Mouse (Mus musculus) limb, embryonic 13.5 days (tissue): Measurements from ENCODE around the gene Ppm1h. TPM values are rescaled to one million over a fixed set of nuclear protein-coding genes. Genes with fewer than 3 reads are reported as not detected.
"Not testable (repeated sequence)": the region's sequence is repeated elsewhere in the genome, so short reads cannot be mapped to it uniquely, and the experiment has no call there.

ENCODE experiments used
- ATAC-seq: fragments of 200-750 bp; cut with Nextera tagmentation; 2 replicates; pipeline ENCODE4 v1.8.0; 2017; ENCODE audit warnings: low read depth, moderate number of reproducible peaks, moderate TSS enrichment; ENCODE audit not compliant: low FRiP score
- H3K27ac ChIP-seq: fragments of 300-500 bp; sonication (generic); 2 replicates; pipeline ENCODE4 v1.5.1; 2015; ENCODE audit warnings: inconsistent platforms, mild to moderate bottlenecking, moderate library complexity
- H3K27me3 ChIP-seq: fragments of 300-500 bp; sonication (generic); 2 replicates; pipeline ENCODE4 v1.6.1; 2015; ENCODE audit warnings: mild to moderate bottlenecking, inconsistent platforms
- H3K36me3 ChIP-seq: fragments of 300-500 bp; sonication (generic); 2 replicates; pipeline ENCODE4 v1.6.1; 2015; ENCODE audit warnings: inconsistent platforms, mild to moderate bottlenecking, moderate library complexity
- H3K4me1 ChIP-seq: fragments of 300-500 bp; sonication (generic); 2 replicates; pipeline ENCODE4 v1.6.1; 2015; ENCODE audit warnings: inconsistent platforms
- H3K4me2 ChIP-seq: fragments of 300-500 bp; sonication (generic); replicated peaks from 2 replicates; pipeline ENCODE4 v1.6.1; 2015; ENCODE audit warnings: inconsistent platforms, mild to moderate bottlenecking, moderate library complexity
- H3K4me3 ChIP-seq: fragments of 300-500 bp; sonication (generic); 2 replicates; pipeline ENCODE4 v1.5.1; 2015; ENCODE audit warnings: moderate library complexity, mild to moderate bottlenecking, inconsistent platforms
- H3K9ac ChIP-seq: fragments of 300-500 bp; sonication (generic); 2 replicates; pipeline ENCODE4 v1.6.1; 2015; ENCODE audit warnings: mild to moderate bottlenecking, inconsistent platforms
- H3K9me3 ChIP-seq: fragments of 300-500 bp; sonication (generic); 2 replicates; pipeline ENCODE4 v1.6.1; 2016; ENCODE audit warnings: inconsistent platforms
- WGBS: fragments of 180-500 bp; shearing (Covaris S2); methylation state at CpG from one replicate; pipeline ENCODE4 v1.1.7; 2015; 5-methylcytosine and 5-hydroxymethylcytosine counted together
- polyA plus RNA-seq: library from polyadenylated mRNA; unstranded; fragments of >200 nt; fragmentation: Nextera tagmentation; extraction: Ambion mirVana; gene quantifications from 2 replicates; pipeline ENCODE4 v1.2.1, GENCODE M21; 2015

Gene Ppm1h
- polyA plus RNA-seq, 1 experiment from 2014 or later: 4.1 TPM

DNA sequence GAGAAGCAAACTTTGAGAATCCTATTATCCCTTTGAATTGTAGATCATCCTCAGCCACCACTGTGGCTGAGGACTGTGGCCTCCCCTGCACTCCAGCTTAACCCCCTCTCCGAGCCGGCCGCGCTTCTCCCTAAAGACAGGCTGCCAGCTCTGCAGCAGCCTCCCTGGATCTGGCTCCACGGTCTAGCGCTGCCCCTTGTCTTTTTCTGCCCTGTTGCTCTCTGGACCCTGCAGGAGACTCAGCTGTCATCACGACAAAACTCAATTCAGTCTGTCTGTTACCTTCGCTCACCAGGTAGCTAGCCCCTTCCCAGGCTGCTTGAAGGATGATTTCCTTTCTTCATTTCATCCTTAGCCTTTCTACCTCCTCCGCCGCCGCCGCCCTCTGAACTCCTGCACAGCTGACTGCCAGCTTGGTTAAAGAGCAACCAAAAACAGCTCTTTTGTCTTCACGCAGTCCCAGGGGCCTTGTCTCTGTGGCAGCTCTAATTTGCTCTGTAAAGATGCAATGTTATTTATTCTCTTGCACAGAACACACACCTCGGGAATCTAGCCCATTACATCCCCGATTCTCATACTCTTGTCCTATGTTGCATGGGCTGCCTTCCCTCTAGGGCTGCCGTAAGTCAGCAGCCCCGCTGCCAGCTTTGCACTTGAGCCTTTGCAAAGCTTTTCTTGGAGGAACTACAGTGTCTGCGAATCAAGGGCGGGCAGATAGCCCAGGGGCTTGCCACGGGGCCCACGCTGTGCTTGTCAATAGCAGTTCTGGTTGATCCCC is 285.1 kb downstream of the Ppm1h start:
- Histone ChIP-seq H3K4me2 (peak overlapping the region; percentile 58), H3K9me3 (no peaks in the 10 kb centered on the region; the same call in 1 of the 2 replicates), H3K36me3 (no peaks in the 10 kb centered on the region), H3K4me1 (peaks cover 34% of the 10 kb centered on the region), H3K4me3 (peak overlapping the region; percentile 20), H3K27me3 (no peaks in the 10 kb centered on the region), H3K9ac (peak overlapping the region; percentile 37), H3K27ac (no peak overlapping the region)
- WGBS: 6% methylated on average over 21 of the region's 21 CpGs
- no peak for ATAC-seq

GRCm38 (mm10) chr10:122964241-122964636 is 285.7 kb downstream of the Ppm1h start:
- peaks cover 34% of the 10 kb centered on the region for H3K4me1 ChIP-seq
- no peak overlapping the region for H3K27ac ChIP-seq
- no peak for ATAC-seq
- H3K9me3 ChIP-seq: no peaks in the 10 kb centered on the region; the same call in 1 of the 2 replicates
- H3K27me3 ChIP-seq: no peaks in the 10 kb centered on the region
- no peaks in the 10 kb centered on the region for H3K36me3 ChIP-seq
- 36% methylated on average over 4 of the region's 4 CpGs for WGBS
- H3K4me3 ChIP-seq: no peak overlapping the region
- no peak overlapping the region; the same call in 1 of the 2 replicates for H3K9ac ChIP-seq
- peak overlapping the region; percentile 58 for H3K4me2 ChIP-seq

DNA sequence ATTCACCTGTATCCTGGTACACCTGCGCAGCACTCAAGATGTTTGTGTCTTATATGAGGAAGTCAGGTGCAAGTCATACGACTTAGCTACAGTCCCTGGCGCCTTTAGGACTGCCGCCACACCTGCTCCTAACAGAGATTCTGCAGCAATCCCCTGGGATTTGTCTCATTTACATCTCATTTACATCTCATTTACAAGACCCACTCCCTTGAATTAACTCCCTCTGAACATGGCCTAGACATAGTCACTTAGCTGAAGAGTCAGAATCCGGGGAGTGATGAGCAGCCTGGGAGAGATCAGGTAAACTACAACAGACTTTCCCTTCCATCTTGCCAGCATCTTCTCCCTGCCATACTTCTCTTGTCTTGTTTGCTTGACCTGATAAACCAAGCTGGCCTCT is 287.1 kb downstream of the Ppm1h start:
- H3K4me1 ChIP-seq: peaks cover 30% of the 10 kb centered on the region
- H3K4me3 ChIP-seq, H3K4me2 ChIP-seq, H3K9ac ChIP-seq, H3K27me3 ChIP-seq, H3K9me3 ChIP-seq, H3K27ac ChIP-seq, H3K36me3 ChIP-seq, ATAC-seq: not testable (repeated sequence)
- WGBS: 89% methylated on average over 5 of the region's 5 CpGs

DNA sequence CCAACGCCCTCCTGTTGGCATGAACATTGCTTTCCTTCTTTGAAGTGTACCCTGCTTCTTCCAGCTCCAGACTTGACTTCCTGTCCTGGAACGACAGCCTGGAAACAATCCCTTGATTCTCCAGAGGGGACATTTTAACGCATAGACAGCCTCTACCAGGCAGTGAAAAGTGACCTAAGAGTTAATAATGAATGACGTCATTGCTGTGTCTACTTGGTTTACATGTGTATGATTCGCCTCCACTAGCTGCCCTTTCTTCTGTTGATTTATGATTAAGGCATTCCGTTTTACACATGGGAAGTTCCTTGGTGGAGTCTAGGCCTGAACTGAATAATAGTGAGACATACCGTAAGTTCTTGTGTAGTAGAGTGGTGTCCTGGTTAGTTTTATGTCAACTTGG is 287.9 kb downstream of the Ppm1h start:
- Histone ChIP-seq H3K9me3 (no peaks in the 10 kb centered on the region), H3K4me2 (no peak overlapping the region), H3K27ac (no peak overlapping the region), H3K4me3 (no peak overlapping the region), H3K36me3 (no peaks in the 10 kb centered on the region), H3K27me3 (no peaks in the 10 kb centered on the region), H3K9ac (no peak overlapping the region), H3K4me1 (peaks cover 22% of the 10 kb centered on the region)
- ATAC-seq: no peak
- WGBS: 47% methylated on average over 7 of the region's 7 CpGs

- Histone ChIP-seq H3K9ac (no peak overlapping the region), H3K4me2 (no peak overlapping the region), H3K36me3 (no peaks in the 10 kb centered on the region), H3K27ac (no peak overlapping the region), H3K9me3 (no peaks in the 10 kb centered on the region), H3K27me3 (no peaks in the 10 kb centered on the region), H3K4me3 (no peak overlapping the region), H3K4me1 (0 out of 2 replicates have a peak, but pooled peaks cover 10% of the 10 kb centered on the region)
- WGBS: 90% methylated on average over 7 of the region's 7 CpGs
- ATAC-seq: no peak
Observed at GRCm38 (mm10) chr10:122970188-122970587, 291.6 kb downstream of the Ppm1h start.

DNA sequence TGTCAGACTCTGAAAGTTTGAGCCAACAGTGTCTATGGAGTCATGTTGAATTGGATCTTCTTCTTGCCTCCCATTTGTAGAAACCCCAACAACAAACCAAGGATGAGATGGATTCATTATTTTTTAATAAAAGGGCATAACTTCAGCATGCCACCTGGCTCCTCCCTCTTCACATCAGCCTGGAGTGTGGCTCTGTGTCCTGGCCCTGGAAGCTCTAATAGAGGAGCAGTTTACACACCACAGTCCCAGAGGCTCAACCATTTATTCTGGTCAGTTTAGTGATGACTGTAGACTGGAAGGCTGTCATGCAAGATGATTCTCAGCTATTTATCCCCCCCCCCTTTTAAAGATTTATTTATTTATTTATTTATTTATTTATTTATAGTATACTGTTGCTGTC is 294.7 kb downstream of the Ppm1h start:
- ATAC-seq: no peak
- H3K4me1 ChIP-seq: 0 out of 2 replicates have a peak, but pooled peaks cover 5% of the 10 kb centered on the region
- no peak overlapping the region for H3K4me2 ChIP-seq
- no peaks in the 10 kb centered on the region for H3K36me3 ChIP-seq
- no peak overlapping the region for H3K9ac ChIP-seq
- no peaks in the 10 kb centered on the region for H3K9me3 ChIP-seq
- no peaks in the 10 kb centered on the region for H3K27me3 ChIP-seq
- H3K27ac ChIP-seq: no peak overlapping the region
- H3K4me3 ChIP-seq: no peak overlapping the region

DNA sequence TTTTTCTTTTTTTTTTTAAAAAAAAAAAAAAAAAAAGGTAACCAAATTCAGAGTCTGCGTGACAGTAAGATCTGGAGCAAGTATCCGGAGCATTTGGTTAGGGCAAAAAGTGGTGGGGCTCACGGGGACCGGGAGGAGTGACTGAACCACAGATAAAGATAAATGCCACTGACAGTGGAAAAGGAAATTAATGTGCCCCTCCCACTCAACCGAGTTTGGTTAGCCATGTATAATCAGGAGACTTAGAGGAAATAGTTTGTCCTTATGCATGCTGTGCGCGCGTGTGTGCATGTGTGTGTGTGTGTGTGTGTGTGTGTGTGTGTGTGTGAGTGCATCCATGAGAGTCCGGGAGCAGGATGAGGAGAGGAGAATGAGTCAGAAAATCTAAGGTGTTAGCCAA is 297.5 kb downstream of the Ppm1h start:
- 81% methylated on average over 9 of the region's 9 CpGs for WGBS
- peaks cover 3% of the 10 kb centered on the region; the same call in 1 of the 2 replicates for H3K9me3 ChIP-seq
- H3K4me2 ChIP-seq: no peak overlapping the region
- peaks cover 19% of the 10 kb centered on the region for H3K36me3 ChIP-seq
- H3K4me1 ChIP-seq: 0 out of 2 replicates have a peak, but pooled peaks cover 5% of the 10 kb centered on the region
- no peak overlapping the region for H3K9ac ChIP-seq
- H3K4me3 ChIP-seq: no peak overlapping the region
- no peak for ATAC-seq
- no peaks in the 10 kb centered on the region for H3K27me3 ChIP-seq
- H3K27ac ChIP-seq: no peak overlapping the region

DNA sequence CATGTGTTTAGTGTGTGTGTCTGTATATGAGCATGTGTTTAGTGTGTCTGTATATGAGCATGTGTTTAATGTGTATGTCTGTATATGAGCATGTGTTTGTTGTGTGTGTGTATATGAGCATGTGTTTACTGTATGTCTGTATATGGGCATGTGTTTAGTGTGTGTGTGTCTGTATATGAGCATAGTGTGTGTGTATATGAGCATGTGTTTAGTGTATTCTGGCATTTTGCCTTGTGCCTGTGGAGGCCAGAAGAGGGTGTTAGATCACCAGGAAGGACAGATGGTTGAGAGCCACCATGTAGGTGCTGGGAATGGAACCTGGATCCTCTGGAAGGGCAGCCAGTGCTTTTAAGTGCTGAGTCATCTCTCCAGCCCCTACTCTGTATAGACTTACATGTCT is 300.8 kb downstream of the Ppm1h start:
- no peak overlapping the region for H3K9ac ChIP-seq
- peaks cover 34% of the 10 kb centered on the region for H3K36me3 ChIP-seq
- H3K27me3 ChIP-seq: no peaks in the 10 kb centered on the region
- H3K27ac ChIP-seq: no peak overlapping the region
- peaks cover 3% of the 10 kb centered on the region; the same call in 1 of the 2 replicates for H3K9me3 ChIP-seq
- H3K4me1 ChIP-seq: peaks cover 11% of the 10 kb centered on the region
- H3K4me2 ChIP-seq: no peak overlapping the region
- no peak for ATAC-seq
- H3K4me3 ChIP-seq: no peak overlapping the region

GRCm38 (mm10) chr10:122980123-122980522 is 301.6 kb downstream of the Ppm1h start:
- Histone ChIP-seq H3K9ac (no peak overlapping the region), H3K4me1 (peaks cover 9% of the 10 kb centered on the region), H3K4me2 (no peak overlapping the region), H3K27ac (no peak overlapping the region), H3K36me3 (peaks cover 34% of the 10 kb centered on the region), H3K27me3 (no peaks in the 10 kb centered on the region), H3K9me3 (peaks cover 3% of the 10 kb centered on the region; the same call in 1 of the 2 replicates), H3K4me3 (no peak overlapping the region)
- ATAC-seq: no peak
- 95% methylated on average over 12 of the region's 12 CpGs for WGBS

- H3K9ac ChIP-seq: peak overlapping the region; percentile 100
- H3K9me3 ChIP-seq: peaks cover 3% of the 10 kb centered on the region; the same call in 1 of the 2 replicates
- peak overlapping the region; percentile 100 for H3K27ac ChIP-seq
- WGBS: 86% methylated on average over 11 of the region's 11 CpGs
- peak overlapping the region; percentile 96 for H3K4me3 ChIP-seq
- ATAC-seq: no peak
- peak overlapping the region; percentile 63 for H3K4me2 ChIP-seq
- H3K36me3 ChIP-seq: peaks cover 34% of the 10 kb centered on the region
- no peaks in the 10 kb centered on the region for H3K27me3 ChIP-seq
- H3K4me1 ChIP-seq: peaks cover 22% of the 10 kb centered on the region
Observed at GRCm38 (mm10) chr10:122982909-122983578, 304.5 kb downstream of the Ppm1h start.

GRCm38 (mm10) chr10:122983579-122984530 is 305.3 kb downstream of the Ppm1h start:
- peaks cover 28% of the 10 kb centered on the region for H3K4me1 ChIP-seq
- 21% methylated on average over 10 of the region's 10 CpGs for WGBS
- no peak for ATAC-seq
- H3K9me3 ChIP-seq: peaks cover 3% of the 10 kb centered on the region; the same call in 1 of the 2 replicates
- no peaks in the 10 kb centered on the region for H3K27me3 ChIP-seq
- H3K9ac ChIP-seq: peak overlapping the region; percentile 100
- peak overlapping the region; percentile 96 for H3K4me3 ChIP-seq
- peak overlapping the region; percentile 63 for H3K4me2 ChIP-seq
- H3K36me3 ChIP-seq: peaks cover 34% of the 10 kb centered on the region
- H3K27ac ChIP-seq: peak overlapping the region; percentile 100
